Comparison of ENCODE assay signal across 21 mouse cellular contexts in genomic region chr9:112307837-112308236, GRCm38 (mm10).
DNase-seq lines count a peak whose midpoint lies in the region; ATAC-seq and TF ChIP-seq lines count a peak whose summit lies in the region.
"Had no signal": no experiment of that assay in that cellular context is flagged by ENCODE, and none has a peak within 500 bp of the region (broad histone marks: within the 10 kb centered on the region; RNA-seq: fewer than 3 reads in every experiment).

No protein-coding gene starts in this region.

- TF ChIP-seq POLR2A in brain, embryonic 14.5 days (IDR thresholded peaks at IDR 0.05; ENCODE audit: borderline replicate concordance, extremely low read depth, insufficient read depth, insufficient read length, poor library complexity, severe bottlenecking) = no peak

- no peaks in the 10 kb centered on the region for H3K4me1 ChIP-seq in forebrain, embryonic 14.5 days (ENCODE audit: control insufficient read depth, insufficient read depth, low read length)
- H3K4me1 ChIP-seq in forebrain, embryonic 15.5 days = no peaks in the 10 kb centered on the region
- H3K4me1 ChIP-seq: hindbrain, embryonic 10.5 days; intestine, embryonic 15.5 days; kidney, embryonic 15.5 days; limb, embryonic 15.5 days; neural tube, embryonic 15.5 days had no signal

- no peak for ATAC-seq in forebrain, embryonic 14.5 days
- ATAC-seq in forebrain, embryonic 15.5 days (replicated peaks) = no peak
- ATAC-seq: intestine, embryonic 15.5 days; Patski had no signal

- no peaks in the 10 kb centered on the region for H3K27me3 ChIP-seq in forebrain, embryonic 14.5 days (replicated peaks; ENCODE audit: control insufficient read depth, insufficient read depth, low read length)
- H3K27me3 ChIP-seq in forebrain, embryonic 15.5 days = no peaks in the 10 kb centered on the region
- H3K27me3 ChIP-seq: intestine, embryonic 15.5 days; kidney, embryonic 15.5 days; limb, embryonic 15.5 days; neural tube, embryonic 15.5 days; Patski had no signal

- no peaks in the 10 kb centered on the region for H3K36me3 ChIP-seq in forebrain, embryonic 14.5 days (ENCODE audit: control insufficient read depth, insufficient read depth, low read length)
- no peaks in the 10 kb centered on the region for H3K36me3 ChIP-seq in forebrain, embryonic 15.5 days
- H3K36me3 ChIP-seq: hindbrain, embryonic 10.5 days; intestine, embryonic 15.5 days; kidney, embryonic 15.5 days; limb, embryonic 15.5 days; neural tube, embryonic 15.5 days had no signal

- H3K9ac ChIP-seq in forebrain, embryonic 14.5 days (ENCODE audit: low read length) = no peak overlapping the region
- H3K9ac ChIP-seq in forebrain, embryonic 15.5 days (replicated peaks) = no peak overlapping the region
- H3K9ac ChIP-seq: intestine, embryonic 15.5 days; kidney, embryonic 15.5 days; limb, embryonic 15.5 days; neural tube, embryonic 15.5 days had no signal

- no peaks in the 10 kb centered on the region for H3K9me3 ChIP-seq in forebrain, embryonic 14.5 days (replicated peaks; ENCODE audit: control insufficient read depth, low read length)
- no peaks in the 10 kb centered on the region for H3K9me3 ChIP-seq in forebrain, embryonic 15.5 days
- H3K9me3 ChIP-seq: hindbrain, embryonic 10.5 days; intestine, embryonic 15.5 days; kidney, embryonic 15.5 days; limb, embryonic 15.5 days; neural tube, embryonic 15.5 days had no signal

- WGBS in forebrain, embryonic 14.5 days = 68% methylated on average over 4 of the region's 4 CpGs
- WGBS in forebrain, embryonic 15.5 days = 57% methylated on average over 4 of the region's 4 CpGs

- H3K27ac ChIP-seq in forebrain, embryonic 14.5 days (ENCODE audit: low read depth, low read length) = no peak overlapping the region
- H3K27ac ChIP-seq in forebrain, embryonic 15.5 days (replicated peaks) = no peak overlapping the region
- H3K27ac ChIP-seq: hindbrain, embryonic 10.5 days; intestine, embryonic 15.5 days; kidney, embryonic 15.5 days; limb, embryonic 15.5 days; neural tube, embryonic 15.5 days had no signal

- TF ChIP-seq CTCF in brain, embryonic 14.5 days (IDR thresholded peaks at IDR 0.05; ENCODE audit: borderline replicate concordance, extremely low read depth, insufficient read depth, insufficient read length) = no peak

- DNase-seq in forebrain, embryonic 14.5 days (ENCODE audit: low spot score) = peak; percentile 2
- DNase-seq in brain, embryonic 14.5 days (ENCODE audit: low read depth) = peak; percentile 11
- peak; percentile 25 to 41 for DNase-seq in frontal cortex, postnatal 36 days (ENCODE audit: low spot score in 2 of 2)
- peak; percentile 59 for DNase-seq in right cerebral cortex, adult 18-20 months
- no peak for DNase-seq in adrenal gland, adult 18-20 months (ENCODE audit: low spot score in 2 of 2)
- no peak for DNase-seq in gastrocnemius, postnatal 25 days
- no peak for DNase-seq in retina, embryonic 14.5 days (ENCODE audit: low spot score)
- DNase-seq: B cell, adult 2 months; cerebellum, adult 9-10 months; gastrocnemius, postnatal 36 days; lung, adult 18-20 months; lung, postnatal 36 days; thymus, adult 2 months had no signal

- no peak overlapping the region for H3K4me2 ChIP-seq in forebrain, embryonic 14.5 days (ENCODE audit: low read length)
- H3K4me2 ChIP-seq in forebrain, embryonic 15.5 days (replicated peaks) = no peak overlapping the region
- H3K4me2 ChIP-seq: intestine, embryonic 15.5 days; kidney, embryonic 15.5 days; limb, embryonic 15.5 days; midbrain, embryonic 11.5 days; neural tube, embryonic 15.5 days had no signal

- no peak overlapping the region for H3K4me3 ChIP-seq in forebrain, embryonic 14.5 days (ENCODE audit: low read depth, low read length)
- no peak overlapping the region for H3K4me3 ChIP-seq in forebrain, embryonic 15.5 days
- H3K4me3 ChIP-seq: hindbrain, embryonic 10.5 days; intestine, embryonic 15.5 days; kidney, embryonic 15.5 days; limb, embryonic 15.5 days; neural tube, embryonic 15.5 days had no signal

Comparison
In these comparisons a context has a peak if more than half of its experiments do, and no peak if none do; other contexts are left out.
1. DNase-seq: peak in forebrain, embryonic 14.5 days (single experiment), brain, embryonic 14.5 days (single experiment), frontal cortex, postnatal 36 days (2 of 2) and right cerebral cortex, adult 18-20 months (single experiment); none in adrenal gland, adult 18-20 months (0 of 2), gastrocnemius, postnatal 25 days (single experiment) and retina, embryonic 14.5 days (single experiment).